Mouse (Mus musculus) spleen, postnatal 14 days (tissue): ENCODE measurements around the gene Ttc30a1.

Experiments used
- DNase-seq, 2 experiments: peaks; one replicate each; pipeline ENCODE4 v3.0.0; 2021 to 2022; ENCODE audit warnings: low spot score in 2 of 2

The Ttc30a1 gene

DNA sequence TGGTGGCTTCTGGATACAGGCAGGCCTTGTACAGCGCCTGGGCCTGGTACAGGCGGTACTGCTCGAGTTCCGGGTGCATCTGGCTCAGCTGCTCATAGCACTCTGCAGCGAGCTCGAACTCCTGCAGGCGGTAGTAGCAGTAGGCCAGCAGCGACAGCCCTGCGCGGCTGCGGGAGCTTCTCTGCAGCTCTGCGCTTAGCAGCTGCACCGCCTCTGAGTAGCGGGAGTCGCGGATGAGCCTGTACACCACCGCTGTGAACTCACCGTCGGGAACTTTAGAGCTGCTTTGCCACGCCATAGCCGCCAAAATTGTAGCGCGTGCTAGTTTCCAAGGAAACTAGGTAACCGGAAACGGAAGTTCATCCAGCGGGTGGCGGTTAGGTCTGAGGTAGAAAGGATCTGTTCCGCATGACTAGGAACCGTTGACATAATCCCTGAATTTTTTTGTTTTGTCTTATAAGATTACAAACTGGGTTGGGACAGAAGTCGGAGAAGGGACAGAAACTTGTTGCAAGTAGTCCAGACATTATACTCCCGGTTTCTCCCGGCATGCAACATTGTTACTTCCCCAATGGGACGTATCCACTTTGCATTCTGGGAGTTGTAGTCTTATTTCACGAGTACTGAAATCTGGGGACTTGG, at the start of gene Ttc30a1:
TSS of gene Ttc30a1 (minus strand) at position 528 of the 642 bp plus-strand sequence.
- DNase-seq = peak; percentile 15 to 40

DNA sequence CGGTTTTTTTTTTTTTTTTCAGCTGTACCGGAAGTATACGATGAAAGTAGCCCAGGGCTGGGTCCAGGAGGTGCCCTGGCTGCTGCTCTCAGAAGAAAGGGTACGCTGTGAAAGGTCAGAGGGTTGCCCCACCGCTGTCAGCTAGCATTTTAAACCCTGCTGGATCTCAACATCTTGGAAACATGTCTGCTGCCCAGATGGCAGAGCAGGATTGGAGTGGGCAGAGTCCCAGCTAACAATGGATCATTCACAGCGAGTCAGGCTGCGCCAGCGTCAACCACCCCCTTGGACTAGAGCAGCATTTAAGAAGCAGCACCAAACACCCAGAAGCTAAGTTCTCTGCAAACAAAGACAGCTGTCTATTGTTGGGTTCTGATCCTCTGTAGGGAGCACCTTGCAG, 48.3 kb upstream of the Ttc30a1 start:
- DNase-seq = no peak

DNA sequence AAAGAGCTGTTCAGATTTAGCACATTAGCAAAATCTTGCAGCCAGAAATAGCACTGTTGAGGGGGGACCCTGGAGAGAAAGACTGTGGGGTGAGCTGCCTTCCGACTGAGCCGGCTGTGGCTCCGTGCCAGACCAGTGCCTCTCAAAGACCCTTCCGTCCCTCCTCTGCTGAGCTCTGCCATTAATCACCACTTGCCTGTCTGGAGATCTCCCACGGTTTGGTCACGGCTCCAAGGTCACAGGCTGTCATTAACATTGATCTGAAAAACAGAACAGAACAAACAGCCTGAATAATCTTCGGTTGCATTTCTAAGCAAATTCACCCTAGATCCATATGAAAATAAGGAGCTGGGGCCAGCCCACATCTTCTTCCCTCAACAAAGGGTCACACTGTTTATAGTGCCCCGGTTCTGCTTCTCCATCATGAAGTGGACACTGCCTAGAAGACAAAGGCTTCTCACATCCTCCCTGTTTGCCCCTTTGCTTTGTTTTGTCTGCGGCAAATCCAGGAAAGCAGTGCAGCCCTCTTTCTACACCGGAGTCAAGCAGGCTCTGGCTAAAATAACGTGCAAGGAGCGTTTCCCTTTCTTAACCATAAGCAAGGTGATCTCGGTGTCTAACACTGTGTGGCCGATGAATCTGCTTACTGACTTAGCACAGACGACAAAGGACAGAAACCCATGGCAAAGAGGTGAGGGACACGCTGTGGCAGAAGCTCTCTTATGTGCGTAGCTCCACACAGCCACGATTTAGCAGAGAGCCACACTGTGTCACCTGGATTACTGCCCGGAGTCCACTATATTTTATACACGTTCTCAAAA, 47.5 kb upstream of the Ttc30a1 start:
- no peak for DNase-seq

DNA sequence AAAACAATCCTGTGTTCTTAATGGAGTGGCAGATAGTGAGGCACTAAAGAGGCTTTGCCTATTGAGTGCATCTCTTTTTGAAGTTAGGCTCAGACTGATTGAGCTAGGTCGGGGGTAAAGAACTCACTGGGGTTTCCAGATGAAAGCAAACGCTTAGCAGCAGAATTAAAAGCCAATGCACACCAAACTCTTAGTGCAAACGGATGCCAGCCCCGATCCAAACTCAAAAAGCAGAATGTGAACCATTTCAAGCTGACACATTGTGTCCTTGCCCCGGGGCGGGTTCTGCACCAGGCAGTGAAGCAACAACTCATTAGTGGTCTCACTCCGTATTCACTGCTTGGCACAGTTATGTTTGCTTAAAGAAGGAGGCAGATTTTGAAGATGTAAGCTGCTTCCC, 35.1 kb upstream of the Ttc30a1 start:
- no peak for DNase-seq

DNA sequence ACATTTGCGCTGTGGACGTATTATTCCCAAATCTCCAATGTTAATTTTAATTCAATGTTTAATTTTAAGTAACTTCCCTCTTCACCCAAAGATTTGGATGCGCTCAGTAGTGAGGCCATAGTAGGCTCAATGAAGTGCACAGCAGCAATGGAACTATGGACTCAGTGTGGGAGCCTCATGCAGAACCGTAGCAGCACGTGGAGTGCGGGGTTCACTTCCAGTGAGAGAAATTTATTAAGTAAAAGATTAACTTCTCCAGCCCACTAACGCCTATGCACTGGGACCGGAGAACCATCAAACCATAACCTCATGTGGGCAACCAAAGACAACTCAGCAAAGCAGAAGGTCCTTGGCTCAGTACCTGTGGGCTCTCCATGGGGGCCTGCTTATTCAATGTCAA, 34.4 kb upstream of the Ttc30a1 start:
- DNase-seq = no peak

DNA sequence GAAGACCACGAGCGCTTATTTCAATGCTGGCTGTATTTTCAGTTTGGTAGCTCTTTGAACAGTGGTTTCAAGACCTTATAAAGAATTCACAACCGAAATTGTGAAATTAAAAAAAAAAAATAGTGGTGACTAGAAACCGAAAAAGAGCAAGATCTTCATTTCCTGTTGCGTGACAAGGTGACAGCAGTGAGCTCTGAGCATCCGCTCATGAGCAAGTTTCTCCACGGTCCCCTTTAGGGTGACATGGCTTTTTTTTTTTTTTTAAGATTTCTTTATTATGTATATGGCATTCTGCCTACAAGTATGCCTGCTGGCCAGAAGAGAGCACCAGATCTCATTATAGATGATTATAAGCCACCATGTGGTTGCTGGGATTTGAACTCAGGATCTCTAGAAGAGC, 33.7 kb upstream of the Ttc30a1 start:
- no peak for DNase-seq

DNA sequence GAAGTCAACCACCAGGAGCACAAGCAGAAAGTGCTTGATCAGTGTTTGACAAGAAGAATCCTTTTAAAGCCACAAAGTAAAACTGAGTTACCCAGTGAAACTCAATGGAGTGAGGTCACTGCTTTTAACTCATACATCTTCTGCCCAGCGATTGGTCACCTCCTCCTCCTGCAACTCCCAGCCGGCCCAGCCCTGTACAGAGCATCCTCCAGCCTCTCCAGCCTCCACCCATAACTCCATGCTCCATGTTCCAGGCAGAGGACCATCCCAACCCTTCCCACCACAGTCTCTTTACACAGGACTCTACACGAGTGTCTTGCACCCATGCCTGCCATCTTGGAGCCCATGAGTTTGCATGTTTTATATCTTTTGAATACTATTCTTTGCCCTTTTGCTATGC, 32.9 kb upstream of the Ttc30a1 start:
- no peak for DNase-seq

DNA sequence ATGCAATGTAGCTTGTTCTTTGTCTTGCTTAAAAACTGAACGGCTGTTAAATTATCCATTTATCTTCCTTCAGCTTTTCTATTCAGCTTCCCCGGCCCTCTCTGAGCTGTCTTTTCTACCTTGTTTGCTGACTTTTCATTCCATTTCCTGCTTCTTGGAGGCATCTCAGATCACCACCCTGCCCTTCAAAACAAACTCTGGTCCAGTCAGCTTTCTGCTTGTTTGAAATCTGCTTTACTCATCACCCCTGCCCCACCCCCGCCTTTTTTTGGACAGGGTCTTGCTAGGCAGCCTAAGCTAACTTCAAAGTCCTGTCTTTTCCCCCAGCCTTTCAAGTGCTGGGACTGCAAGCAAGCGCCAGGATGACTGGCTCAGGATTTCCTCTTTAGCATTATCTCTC, 24.4 kb upstream of the Ttc30a1 start:
- no peak for DNase-seq

DNA sequence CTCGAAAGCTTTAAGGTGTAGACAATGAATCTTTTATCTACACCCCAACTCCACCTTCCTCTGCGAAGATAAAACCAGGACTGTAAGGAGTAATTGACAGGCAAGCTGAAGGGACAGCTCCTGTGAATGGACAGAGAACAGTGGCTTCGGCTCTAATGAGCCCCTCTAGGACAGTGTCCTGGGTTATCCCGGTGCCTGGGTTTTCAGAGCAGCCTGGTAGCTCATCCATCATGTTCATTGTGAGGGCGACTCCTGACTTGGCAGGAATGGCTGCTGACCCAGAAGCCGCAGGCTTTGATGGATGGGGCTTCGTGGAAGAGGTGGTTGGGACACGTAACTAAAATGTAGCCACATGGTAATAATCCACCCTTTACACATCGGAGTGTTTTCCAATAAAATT, 21.1 kb upstream of the Ttc30a1 start:
- no peak for DNase-seq

DNA sequence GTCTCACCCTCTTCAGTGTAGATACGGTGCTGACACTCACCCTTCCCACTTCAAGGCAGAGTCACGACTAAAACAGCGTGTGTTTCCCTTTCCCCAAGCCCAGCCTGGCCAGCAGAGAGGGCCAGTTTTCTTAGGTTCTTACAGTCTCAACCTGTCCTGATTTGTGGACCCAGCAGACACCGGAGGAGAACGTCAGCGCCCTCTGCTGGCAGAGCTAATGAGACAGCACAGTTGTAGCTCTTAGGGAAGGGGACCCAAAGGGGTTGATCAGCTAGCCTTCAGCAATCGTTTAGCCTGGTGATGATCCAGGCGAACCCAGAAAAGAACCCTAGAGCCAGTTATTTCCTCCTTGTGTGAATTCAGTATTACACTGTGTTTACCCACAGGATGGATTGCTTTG, 19.6 kb upstream of the Ttc30a1 start:
- DNase-seq = peak; percentile 22 to 51

DNA sequence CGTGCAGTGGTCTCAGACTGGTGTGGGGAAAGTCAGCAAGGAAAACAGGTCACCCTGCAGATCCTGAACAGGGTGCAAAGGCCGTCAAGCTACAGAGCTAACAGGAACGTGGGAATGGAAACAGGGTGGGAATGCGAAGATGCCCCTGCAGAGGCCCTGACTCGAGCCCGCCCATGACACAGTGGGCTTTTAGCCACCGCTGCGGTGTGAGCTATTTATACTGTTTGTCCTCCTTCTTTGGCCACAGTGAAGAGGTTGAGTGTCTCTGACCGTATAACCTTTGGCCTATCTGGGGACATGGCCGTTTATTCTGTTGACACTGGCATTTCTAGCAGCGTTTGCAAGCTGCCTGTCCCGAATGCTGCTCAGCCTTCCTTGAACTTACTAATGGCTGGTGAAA, 17.9 kb upstream of the Ttc30a1 start:
- DNase-seq = no peak

DNA sequence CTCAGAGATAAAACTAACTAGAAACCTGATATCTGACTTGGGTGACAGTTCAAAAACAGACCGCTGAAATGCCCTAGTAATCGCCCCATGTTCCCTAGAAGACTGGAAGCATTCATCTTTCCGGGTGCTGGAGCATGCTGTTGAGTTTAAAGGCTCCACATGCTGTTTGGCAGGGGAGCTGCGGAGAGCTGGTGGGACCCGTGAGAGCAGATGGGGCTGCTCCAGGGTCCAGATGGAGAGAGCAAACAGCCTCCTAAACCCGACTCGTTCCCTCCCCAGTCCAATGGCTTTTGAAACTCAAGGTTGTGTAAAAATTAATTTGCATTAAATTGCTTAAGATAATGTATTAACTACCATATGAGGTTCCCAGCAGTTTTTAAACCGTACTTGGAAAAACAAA, 16.9 kb upstream of the Ttc30a1 start:
- no peak for DNase-seq

DNA sequence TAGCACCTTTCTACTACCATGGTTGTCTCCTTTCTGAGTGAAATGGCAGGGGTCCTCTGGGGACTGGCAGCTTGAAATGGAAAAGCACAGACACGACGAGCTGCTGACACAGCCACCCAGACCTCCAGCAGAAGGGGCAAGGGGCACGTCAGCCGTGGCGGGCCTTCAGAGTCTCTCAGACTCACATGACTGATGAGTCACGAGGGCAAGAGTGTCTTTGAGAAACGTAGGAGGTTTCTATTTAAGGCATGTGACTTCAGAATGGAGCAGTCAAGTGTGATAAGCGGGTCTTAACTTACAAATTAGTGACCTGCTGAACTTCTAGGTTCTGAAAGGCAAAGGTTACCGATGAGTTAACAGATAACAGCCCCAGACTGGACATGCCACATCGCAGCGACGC, 16.0 kb upstream of the Ttc30a1 start:
- DNase-seq = no peak

DNA sequence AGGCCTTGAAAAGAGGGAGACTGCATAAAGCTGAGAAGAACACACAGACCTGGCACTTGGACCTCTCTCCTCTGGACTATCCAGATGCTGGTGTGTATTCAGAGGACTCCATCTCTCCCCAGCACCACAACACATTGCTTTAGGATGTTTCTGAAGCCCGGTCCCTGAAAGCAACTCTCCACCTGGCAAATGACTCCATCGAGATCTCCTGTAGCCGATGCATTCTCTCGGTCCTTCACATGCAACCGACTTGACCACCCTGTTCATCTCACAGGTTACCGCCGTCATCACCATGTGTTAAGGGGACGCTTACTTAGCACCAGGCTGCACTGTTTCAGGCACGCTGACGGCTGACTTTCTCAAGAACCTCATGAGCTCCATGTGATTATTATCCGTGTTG, 13.1 kb upstream of the Ttc30a1 start:
- no peak for DNase-seq

DNA sequence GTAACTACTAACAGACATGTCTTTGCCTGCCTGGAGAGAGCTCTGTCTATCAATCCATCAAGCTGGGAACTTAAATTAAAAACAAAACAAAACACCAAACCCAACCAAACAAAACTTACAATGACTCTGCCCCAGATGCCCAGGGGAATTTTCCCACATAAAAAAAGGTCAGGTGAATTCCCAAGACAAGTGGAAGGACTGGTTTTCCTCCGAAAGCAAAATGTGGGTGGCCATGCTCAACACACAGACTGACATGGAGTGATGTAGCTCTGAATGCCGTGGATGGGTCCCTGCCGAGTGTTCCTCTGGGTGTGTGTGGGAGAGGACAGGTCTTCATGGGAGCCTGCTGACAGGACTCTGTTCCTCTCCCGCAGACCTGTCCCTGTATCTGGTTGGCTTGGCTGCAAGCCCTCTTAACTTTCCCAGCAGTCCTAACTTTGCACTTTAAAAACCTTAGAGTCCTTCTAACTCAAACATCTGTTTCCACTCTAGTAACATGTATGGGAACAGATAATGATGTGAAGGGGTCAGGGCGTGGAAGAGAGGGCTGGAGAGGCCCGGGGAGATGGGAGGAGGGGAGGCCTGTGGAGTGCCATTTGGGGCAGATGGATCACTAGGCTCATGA, 9.9 kb upstream of the Ttc30a1 start:
- DNase-seq = no peak

DNA sequence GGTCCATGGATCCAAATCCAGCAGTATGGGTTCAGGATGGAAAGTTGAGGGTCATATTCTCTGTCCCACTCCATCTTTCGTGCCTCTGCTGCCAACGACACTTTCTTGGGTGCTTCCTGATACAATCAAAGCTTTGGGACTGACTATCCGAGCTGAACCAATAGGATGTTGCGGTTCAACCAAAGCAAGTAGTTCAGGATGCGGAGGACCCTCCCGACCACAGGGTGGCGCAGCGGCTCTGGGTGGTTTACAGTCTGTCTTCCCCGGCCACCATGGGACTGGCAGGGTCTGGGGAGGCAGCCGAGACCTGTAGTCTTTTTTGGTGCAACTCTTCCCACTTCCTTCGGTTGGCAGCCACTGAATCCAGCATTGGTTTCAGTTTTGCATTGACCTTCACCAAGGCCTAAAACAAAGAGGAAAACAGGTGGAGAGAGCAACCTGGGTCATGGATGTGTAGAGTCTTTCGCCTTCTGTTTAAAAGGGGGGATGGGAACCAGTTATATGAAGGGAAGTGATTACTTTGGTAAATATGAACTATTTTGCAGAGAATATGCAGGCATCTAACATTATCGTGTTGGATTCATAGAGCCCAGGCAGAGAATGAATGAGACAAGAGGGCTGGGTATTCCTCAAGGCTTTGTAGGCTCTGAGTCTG, 9.2 kb upstream of the Ttc30a1 start:
- peak; percentile 21 to 42 for DNase-seq

DNA sequence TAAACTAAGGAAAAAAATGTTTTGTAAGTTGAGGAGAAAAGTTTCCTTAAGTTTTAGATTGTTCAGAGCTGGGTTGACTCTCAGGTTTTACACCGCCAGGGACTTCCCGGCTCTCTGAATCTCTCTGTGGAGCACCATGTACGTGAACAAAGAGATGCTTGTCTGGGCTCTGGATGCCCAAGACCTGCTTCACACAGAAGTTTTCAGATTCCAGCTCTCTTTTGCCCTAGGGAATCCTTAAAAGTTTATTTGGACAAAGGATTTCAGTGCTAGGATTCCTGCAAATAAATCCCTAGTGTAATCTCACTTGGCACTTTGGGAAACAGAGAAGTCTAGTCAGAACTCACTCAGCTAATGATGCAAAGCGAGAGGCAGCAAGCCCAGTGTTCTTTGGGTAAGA, 7.9 kb upstream of the Ttc30a1 start:
- DNase-seq = no peak

DNA sequence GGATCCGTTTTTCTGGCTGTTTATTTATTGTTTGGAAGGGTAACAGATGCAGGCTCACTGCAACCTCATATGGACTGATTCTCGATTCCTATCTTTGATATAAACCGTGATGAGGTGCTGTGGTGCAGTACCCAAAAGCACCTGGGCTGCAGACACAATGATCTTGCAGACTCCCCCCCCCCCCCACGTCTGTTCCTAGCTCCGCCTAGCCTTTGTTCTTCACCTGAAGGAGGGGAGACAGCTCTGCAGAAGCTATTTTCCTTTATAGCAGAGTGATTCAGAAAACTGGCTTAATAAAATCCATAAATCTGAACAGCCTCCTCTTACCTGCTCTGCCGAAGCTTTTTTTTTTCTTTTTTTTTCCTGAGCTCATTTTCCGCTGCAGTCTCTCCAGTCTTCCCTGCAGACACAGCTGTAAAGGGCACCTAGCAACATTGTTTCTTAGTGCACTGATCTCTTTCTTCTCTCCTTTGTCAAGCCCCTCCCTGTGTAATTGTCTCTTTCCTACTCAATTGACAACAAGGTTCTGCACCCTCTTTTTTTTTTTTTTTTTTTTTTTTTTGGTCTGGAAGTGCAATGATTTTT, 7.1 kb upstream of the Ttc30a1 start:
- DNase-seq = no peak

DNA sequence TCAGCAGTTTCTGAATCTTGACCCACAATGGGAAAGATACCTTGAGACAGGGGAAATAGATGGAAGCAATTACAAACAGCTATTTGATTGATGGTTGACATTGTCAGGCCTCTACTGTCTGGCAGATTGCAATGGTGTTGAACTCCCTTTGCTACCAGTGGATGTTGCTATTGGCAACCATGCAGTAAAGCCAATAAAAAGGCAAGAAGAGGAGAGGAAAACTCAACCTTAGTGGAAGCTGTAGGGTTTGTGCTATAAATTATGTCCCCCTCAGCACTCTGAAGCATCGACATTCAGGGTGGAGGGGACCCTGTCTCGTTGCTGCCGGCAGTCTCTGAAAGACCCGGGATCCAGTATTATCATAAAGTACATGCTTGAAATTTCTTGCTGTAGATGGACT, 6.6 kb upstream of the Ttc30a1 start:
- no peak for DNase-seq

DNA sequence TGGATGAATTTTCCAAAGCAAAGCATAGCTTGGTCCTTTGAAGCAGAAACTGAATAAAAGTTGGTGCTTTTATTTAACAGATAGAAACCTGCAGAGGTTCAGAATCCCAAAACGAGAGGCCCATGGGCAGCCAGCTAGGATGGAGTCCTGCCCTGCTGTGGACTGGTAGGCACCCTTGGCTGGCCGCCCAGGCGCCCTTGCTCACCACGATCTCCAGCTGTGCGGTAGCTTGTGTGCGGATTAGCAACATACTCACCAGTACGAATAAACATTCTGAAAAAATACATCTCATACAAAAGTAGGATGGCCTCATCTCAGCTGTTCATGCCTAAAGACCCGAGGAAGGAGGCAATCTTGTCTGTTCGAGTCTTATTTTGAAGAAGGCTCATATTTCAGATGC, 6.0 kb upstream of the Ttc30a1 start:
- DNase-seq = no peak

DNA sequence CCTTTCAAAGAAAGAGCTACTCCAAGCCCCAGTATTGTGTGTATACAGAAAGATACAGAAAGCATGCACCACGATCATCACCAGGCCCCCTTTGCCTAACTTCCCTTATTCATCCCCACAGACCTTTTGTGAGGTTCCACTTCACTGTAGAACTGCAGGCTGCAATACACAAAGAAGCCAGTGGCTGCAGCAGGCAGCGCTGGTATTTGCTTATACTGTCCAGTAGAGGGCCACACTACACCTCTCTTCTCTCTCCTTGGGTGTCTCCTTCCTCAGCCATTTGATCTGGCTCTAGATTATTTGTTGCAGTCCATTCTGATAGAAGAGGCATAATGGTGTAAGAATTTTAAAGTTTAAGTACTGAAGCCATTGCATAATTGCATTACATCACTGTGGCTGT, 3.4 kb upstream of the Ttc30a1 start:
- DNase-seq = peak in 1 of 2 experiments; percentile 18

DNA sequence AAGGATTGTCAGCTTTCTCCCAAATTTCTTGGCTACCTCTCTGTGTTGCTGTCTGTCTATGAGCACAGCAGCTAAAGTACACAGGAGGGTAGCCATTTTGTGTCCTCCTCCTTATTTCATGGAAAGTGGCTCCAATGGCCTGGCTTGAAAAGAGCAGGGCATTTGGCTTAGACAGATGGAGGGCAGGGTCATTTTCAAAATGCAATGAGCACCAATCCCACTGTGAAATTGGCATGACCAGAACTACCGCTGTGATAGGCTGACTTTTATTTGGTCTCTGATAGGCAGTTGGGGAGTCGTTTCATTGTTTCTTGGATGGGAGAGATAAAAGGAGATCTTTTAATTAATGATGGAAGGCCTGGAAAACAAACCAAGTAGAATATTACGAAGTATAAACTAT, 2.1 kb upstream of the Ttc30a1 start:
- DNase-seq = no peak
